ENCODE assay signal across 9 mouse cellular contexts in genomic region chr5:111393346-111394197, GRCm38 (mm10). TPM values are rescaled to one million over a fixed set of nuclear protein-coding genes. Genes with fewer than 3 reads are reported as not detected.
DNase-seq lines count a peak whose midpoint lies in the region; ATAC-seq lines count a peak whose summit lies in the region.
"Had no signal": no experiment of that assay in that cellular context is flagged by ENCODE, and none has a peak within 500 bp of the region (broad histone marks: within the 10 kb centered on the region; RNA-seq: fewer than 3 reads in every experiment).

No protein-coding gene starts in this region.

- H3K27ac ChIP-seq in embryonic facial prominence, embryonic 14.5 days (replicated peaks; ENCODE audit: low read depth, low read length) = peak overlapping the region; percentile 83
- no peak overlapping the region for H3K27ac ChIP-seq in liver, embryonic 13.5 days
- H3K27ac ChIP-seq in neural tube, embryonic 13.5 days (replicated peaks) = peak overlapping the region; percentile 67

- 9% methylated on average over 17 of the region's 17 CpGs for WGBS in embryonic facial prominence, embryonic 14.5 days
- WGBS in liver, embryonic 13.5 days (ENCODE audit: insufficient replicate concordance) = 40% methylated on average over 17 of the region's 17 CpGs
- WGBS in neural tube, embryonic 13.5 days = 8% methylated on average over 17 of the region's 17 CpGs

- H3K27me3 ChIP-seq in embryonic facial prominence, embryonic 14.5 days (replicated peaks; ENCODE audit: control insufficient read depth, insufficient read depth, low read length) = no peaks in the 10 kb centered on the region
- peaks cover 15% of the 10 kb centered on the region for H3K27me3 ChIP-seq in liver, embryonic 13.5 days
- peaks cover 13% of the 10 kb centered on the region for H3K27me3 ChIP-seq in neural tube, embryonic 13.5 days

- H3K4me1 ChIP-seq in embryonic facial prominence, embryonic 14.5 days (ENCODE audit: control insufficient read depth, insufficient read depth, low read length) = peaks cover 58% of the 10 kb centered on the region
- peaks cover 12% of the 10 kb centered on the region for H3K4me1 ChIP-seq in liver, embryonic 13.5 days (replicated peaks)
- H3K4me1 ChIP-seq in neural tube, embryonic 13.5 days (replicated peaks) = peaks cover 48% of the 10 kb centered on the region

- H3K9me3 ChIP-seq in embryonic facial prominence, embryonic 14.5 days (ENCODE audit: control insufficient read depth, low read length) = no peaks in the 10 kb centered on the region
- no peaks in the 10 kb centered on the region for H3K9me3 ChIP-seq in liver, embryonic 13.5 days (replicated peaks)
- H3K9me3 ChIP-seq in neural tube, embryonic 13.5 days = no peaks in the 10 kb centered on the region

- DNase-seq in gastrocnemius, postnatal 14 days = peak; percentile 60
- DNase-seq in gastrocnemius, postnatal 25 days = no peak
- peak; percentile 45 for DNase-seq in adrenal gland, adult 8-10 months
- peak; percentile 95 for DNase-seq in embryonic facial prominence, embryonic 14.5 days (ENCODE audit: low spot score)
- DNase-seq in hindlimb bud, embryonic 11.5 days (ENCODE audit: extremely low spot score, low read depth, low spot score) = peak; percentile 73
- DNase-seq in liver, embryonic 13.5 days = no peak

- H3K36me3 ChIP-seq in embryonic facial prominence, embryonic 14.5 days (ENCODE audit: control insufficient read depth, insufficient read depth, low read length) = peaks cover 8% of the 10 kb centered on the region; the same call in 1 of the 2 replicates
- H3K36me3 ChIP-seq in liver, embryonic 13.5 days = no peaks in the 10 kb centered on the region
- H3K36me3 ChIP-seq in neural tube, embryonic 13.5 days = peaks cover 10% of the 10 kb centered on the region

- H3K4me2 ChIP-seq in embryonic facial prominence, embryonic 14.5 days (ENCODE audit: low read depth, low read length) = peak overlapping the region; percentile 49
- peak overlapping the region; percentile 29; the same call in 1 of the 2 replicates for H3K4me2 ChIP-seq in liver, embryonic 13.5 days
- H3K4me2 ChIP-seq in neural tube, embryonic 13.5 days = peak overlapping the region; percentile 53

- 0 out of 2 replicates have a peak overlapping the region, but pooled peaks have one; percentile 10 for H3K4me3 ChIP-seq in embryonic facial prominence, embryonic 14.5 days (ENCODE audit: low read depth, low read length)
- no peak overlapping the region for H3K4me3 ChIP-seq in liver, embryonic 13.5 days (replicated peaks)
- H3K4me3 ChIP-seq in neural tube, embryonic 13.5 days = no peak overlapping the region

- intact Hi-C loops in gastrocnemius, postnatal 14 days (cut with DNase I; ENCODE audit: low total_unique reads) = no loop called here

- ATAC-seq in embryonic facial prominence, embryonic 14.5 days (ENCODE audit: low read depth) = peak; percentile 83
- peak; percentile 40; the same call in 1 of the 2 replicates for ATAC-seq in liver, embryonic 13.5 days (ENCODE audit: low read depth)
- peak; percentile 77 for ATAC-seq in neural tube, embryonic 13.5 days (ENCODE audit: low read depth)
- ATAC-seq in erythroblast, adult 5-6 weeks (replicated peaks; ENCODE audit: low FRiP score, poor library complexity, severe bottlenecking) = no peak

- H3K9ac ChIP-seq in embryonic facial prominence, embryonic 14.5 days (ENCODE audit: low read depth, low read length) = peak overlapping the region; percentile 26; the same call in 1 of the 2 replicates
- no peak overlapping the region for H3K9ac ChIP-seq in liver, embryonic 13.5 days
- peak overlapping the region; percentile 2 for H3K9ac ChIP-seq in neural tube, embryonic 13.5 days

RNA-seq across cellular contexts. Expression of gene Mn1, which starts 23.6 kb away (rescaled TPM):
- 10 to 100 TPM; 33.8 to 58.1 TPM for total RNA-seq in gastrocnemius, postnatal 14 days (2021)
- 10 to 100 TPM; 49.1 to 75.2 TPM for total RNA-seq in gastrocnemius, postnatal 25 days (2021)
- total RNA-seq in adrenal gland, adult 8-10 months (2022) = 1 to 10 TPM; 2.9 to 4.9 (median 3.7) TPM
- 29.1 and 33.3 TPM in 2 replicates for polyA plus RNA-seq in embryonic facial prominence, embryonic 14.5 days (2014; fragmentation: Nextera tagmentation; extraction: Ambion mirVana)
- polyA plus RNA-seq in liver, embryonic 13.5 days (2015; fragmentation: Nextera tagmentation; extraction: Ambion mirVana) = 1.5 and 1.6 TPM in 2 replicates
- polyA plus RNA-seq in neural tube, embryonic 13.5 days (2015; fragmentation: Nextera tagmentation; extraction: Ambion mirVana) = 22.3 and 23.5 TPM in 2 replicates
- 0.21 TPM in 1 of 2 replicates, not detected in the other for total RNA-seq in erythroblast, adult 5-6 weeks (2015; ENCODE audit: low replicate concordance)
- 0.14 TPM in 1 of 2 replicates, not detected in the other for total RNA-seq in erythroblast, adult 5-6 weeks (2017; ENCODE audit: low replicate concordance)
- polyA plus RNA-seq: C2C12 had no signal

Comparison
In these comparisons a context has a peak if more than half of its experiments do, and no peak if none do; other contexts are left out.
1. DNase-seq: peak in gastrocnemius, postnatal 14 days (single experiment), adrenal gland, adult 8-10 months (single experiment), embryonic facial prominence, embryonic 14.5 days (single experiment) and hindlimb bud, embryonic 11.5 days (single experiment); none in gastrocnemius, postnatal 25 days (single experiment) and liver, embryonic 13.5 days (single experiment).
2. RNA of gene Mn1, which starts 23.6 kb away (total RNA-seq): 49.1 to 75.2 TPM in gastrocnemius, postnatal 25 days and 33.8 to 58.1 TPM in gastrocnemius, postnatal 14 days; 2.9 to 4.9 TPM in adrenal gland, adult 8-10 months and 0.14 to 0.21 TPM in erythroblast, adult 5-6 weeks; every median in the first group is over 4 times any median in the second.
3. Peak in every context shown above with its lines, with median percentiles within 50 percentile points of each other: H3K4me2 ChIP-seq.